Mouse (Mus musculus) NIH3T3 (cell line): ENCODE results near the gene Fkbp6.

Experiments
- DNase-seq: peaks from one replicate; pipeline ENCODE4 v3.0.0-alpha.2; 2012; ENCODE audit warnings: low read depth

Fkbp6 gene

DNA sequence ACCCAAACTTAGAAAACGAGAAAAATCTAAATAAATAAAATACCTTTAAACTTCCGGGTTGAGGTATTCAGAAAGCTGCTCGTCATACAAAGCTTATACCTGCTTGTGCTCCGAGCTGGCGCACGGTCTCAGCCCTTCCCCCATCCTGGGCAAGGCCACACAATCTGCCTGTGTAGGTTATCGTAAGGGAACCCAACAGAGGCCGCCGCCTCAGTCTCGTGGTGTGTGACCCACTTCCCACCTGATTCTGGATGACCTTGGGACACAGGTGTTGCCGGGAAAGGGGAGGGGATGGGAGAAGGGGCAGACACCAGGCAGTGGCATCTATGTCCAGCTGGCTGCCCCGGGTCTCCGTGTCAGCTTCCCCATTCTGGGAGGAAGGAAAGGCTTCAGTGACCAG is 1.8 kb upstream of the Fkbp6 start:
- DNase-seq: no peak

DNA sequence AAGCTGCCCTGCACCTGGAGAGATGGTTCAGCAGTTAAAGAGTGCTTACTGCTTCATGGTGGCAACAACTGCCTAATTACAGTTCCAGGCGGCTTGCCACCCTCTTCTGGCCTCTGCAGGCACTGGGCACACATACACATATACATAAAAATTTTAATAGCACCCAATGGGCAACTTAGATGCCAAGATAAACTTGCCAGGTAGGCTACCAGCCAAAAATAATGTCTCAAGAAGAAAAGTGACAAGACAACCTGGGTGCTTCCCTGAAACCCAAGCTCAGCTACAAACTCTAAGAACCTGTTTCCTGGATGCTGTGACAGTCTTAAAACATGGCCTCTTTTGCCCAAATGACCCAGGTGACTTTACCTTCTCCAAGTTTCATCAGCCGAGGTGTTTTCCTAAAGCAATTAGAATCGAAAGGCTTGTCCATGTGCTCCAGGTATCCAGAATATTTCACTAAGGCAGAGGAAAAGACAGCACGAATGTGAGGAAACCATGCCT is 2.3 kb downstream of the Fkbp6 start:
- DNase-seq: no peak

DNA sequence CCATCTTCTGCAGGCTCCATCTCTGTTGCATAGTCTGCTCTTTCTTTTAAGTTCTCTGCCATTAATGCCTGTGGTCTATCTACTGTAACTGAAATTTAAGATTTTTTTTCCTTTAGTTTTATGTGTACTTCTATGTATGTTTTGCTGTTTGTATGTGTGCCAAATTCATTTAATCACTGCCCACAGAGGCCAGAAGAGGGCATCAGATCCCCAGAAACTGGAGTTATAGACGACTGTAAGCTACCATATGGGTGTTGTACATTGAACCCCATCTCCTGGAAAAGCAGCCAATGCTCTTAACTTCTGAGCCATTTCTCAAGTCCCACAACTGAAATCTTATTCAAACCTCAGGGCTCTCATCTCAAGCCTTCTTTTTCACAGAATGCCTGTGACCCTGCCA is 3.4 kb downstream of the Fkbp6 start:
- peak; percentile 34 for DNase-seq

DNA sequence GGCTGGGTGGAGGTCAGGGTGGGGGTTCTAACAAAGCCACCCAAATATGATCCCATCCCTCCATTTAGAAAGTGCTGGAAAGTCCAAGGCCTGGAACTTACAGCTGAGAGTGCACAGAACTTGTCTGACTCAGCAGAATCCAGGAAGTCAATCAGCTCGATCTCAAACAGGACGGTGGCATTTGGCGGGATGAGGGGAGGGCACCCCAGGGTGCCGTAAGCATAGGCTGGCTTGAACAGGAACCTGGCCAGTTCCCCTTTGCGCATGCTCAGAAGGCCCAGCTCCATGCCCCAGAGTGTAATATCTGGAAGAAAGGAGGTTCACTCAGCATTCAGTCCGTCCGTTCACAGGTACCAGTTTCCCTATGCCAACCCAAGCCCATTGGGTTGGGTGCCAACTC is 3.9 kb downstream of the Fkbp6 start:
- no peak for DNase-seq

DNA sequence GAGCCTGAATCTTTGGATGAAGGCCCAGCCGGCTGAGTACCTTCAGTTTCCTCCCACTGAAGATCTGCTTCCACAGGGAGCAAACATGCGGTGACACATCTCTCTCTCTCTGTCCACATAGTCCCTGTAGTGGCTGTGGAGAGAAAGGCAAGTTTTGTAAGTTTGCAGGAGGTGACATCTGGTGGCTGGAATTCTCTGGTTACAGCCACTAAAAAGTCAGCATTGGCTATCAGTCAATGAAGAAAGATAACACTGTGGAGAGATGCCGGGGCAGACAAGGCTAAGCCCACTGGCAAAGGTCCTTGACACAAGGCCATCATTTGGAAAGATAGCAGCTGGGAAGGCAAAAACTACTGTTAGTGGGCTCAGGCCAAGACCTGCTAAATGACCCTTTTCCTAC is 12.3 kb downstream of the Fkbp6 start:
- no peak for DNase-seq

DNA sequence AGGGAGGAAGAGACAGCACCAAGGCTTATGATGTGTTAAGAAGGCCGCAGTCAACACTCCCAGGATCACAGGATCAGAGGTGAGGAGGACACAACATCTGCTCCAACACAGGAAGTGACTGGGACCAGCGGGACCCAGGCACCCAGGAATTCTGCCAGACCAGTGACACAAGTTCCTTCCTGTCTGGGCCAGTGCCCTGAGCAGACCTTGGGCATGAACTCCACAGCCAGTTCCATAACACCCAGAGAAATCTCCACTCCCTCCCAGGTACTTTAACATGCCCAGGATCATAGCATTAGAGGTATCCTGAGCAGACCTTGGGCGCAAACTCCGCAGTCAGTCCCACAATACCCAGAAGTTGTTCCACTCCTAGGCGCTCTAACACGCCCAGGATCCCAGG is 18.7 kb downstream of the Fkbp6 start:
- no peak for DNase-seq

DNA sequence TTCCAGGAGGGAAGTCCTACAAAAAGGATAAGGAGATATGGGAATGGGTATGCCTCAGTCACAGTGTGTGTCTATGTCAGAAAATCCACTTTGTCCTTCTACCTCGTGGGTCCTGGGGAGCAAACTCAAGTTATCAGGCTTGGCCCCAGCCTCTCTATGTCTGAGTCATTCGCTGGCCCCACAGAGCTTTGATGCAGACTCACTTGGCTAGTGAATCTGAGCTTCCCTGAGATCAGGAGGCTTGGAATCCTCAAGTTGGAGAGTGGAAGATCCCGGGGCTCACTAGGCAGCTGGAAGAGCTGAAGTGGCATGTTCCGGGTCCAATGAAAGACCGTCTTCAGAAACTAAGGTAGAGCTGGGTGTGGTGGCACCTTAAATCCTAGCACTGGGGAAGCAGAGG is 19.6 kb downstream of the Fkbp6 start:
- DNase-seq: no peak

DNA sequence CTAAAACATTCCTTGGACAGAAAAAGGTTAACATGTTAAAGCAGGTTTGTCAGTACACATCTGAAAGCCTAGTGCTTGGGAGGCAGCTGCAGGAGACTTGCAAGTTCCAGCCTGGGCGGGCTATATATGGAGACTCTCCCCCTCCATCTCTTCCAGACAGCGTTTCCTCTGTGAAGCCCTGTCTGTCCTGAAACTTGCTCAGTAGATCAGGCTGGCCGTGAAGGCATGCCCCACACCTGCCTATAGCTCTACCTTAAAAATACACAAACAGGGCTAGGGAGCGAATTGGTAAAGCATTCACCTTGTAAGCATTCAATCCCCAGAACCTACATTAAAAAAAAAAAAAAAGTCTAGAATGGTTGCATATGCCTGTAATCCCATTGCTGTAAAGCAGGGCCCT is 20.4 kb downstream of the Fkbp6 start:
- no peak for DNase-seq

DNA sequence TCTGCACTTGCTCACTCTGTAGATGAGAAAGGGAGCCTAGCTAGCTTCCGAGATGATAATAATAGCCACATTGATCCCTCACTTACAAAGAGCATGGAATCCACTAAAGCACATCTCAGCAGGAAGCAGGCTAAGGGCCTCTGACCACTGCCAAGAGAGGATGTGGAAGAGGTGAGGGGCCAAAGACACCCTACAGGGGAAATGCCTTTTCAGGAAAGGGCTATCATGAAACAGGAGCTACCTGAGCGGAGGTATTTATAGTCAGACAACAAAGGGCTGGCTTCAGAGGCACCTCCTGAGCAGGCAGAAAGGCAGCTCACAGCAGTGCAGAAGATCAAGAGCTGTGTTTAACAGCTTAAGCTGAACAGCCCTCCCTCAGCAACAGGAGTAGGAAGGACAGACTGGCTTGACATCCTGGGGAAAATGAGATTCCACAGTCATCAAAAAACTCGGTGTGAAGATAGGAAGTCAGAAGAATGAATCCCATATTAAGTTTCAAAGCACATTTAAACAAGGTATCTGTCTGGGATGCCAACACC is 23.7 kb downstream of the Fkbp6 start:
- no peak for DNase-seq

DNA sequence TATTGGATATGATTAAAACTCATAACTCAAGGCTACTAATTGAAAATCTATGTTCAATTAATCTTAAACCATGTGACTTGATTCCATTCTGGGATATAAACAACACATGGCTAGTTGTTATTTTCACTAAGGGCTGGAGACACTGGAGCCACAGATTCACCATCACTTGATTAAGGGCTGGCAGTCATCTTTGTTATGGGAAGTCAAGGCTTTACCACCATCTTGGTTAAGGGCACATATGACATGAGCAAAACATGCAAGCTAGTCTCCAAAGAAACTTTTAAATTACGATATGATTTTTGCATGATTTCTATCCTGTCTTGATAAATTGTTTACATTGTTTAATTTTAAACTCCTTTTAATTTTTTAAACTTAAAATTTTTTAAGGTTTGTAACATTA is 27.6 kb downstream of the Fkbp6 start:
- no peak for DNase-seq

DNA sequence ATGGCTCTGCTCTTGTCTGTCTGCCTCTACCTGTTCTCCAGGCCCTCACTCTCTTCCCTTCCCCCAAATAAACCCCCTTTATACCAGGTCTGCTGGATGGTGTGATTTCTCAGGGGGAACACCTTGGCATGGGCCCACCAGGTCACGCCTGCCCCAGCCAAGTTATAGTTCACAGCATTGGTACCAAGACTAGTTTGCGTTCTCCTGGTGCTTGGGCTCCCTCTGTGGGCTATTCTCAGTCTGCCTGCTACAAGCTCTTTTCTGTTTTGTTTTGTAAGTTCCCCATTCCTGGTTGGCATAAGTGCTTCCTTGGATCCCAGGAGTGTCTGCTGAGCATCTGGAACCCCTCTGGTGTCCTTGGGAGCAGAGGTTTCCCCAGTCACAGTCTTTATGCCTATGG is 30.0 kb downstream of the Fkbp6 start:
- peak; percentile 14 for DNase-seq

DNA sequence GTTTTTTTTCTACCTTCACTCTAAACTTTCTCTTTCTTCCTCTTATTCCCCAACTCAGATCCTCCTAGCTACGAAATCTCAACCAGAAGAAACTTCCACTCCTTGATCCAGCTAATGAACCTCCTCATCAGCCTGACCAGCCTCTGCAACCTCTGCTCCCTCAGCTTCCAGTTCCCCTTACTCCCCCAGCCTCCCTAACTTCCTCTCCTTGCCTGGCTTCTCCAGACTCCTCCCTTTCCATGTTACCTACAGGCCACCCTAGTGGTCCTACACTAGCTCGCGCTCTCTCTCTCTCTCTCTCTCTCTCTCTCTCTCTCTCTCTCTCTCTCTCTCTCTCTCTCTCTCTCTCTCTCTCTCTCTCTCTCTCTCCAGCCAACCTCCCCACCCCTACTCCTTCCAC is 33.7 kb downstream of the Fkbp6 start:
- DNase-seq: no peak

DNA sequence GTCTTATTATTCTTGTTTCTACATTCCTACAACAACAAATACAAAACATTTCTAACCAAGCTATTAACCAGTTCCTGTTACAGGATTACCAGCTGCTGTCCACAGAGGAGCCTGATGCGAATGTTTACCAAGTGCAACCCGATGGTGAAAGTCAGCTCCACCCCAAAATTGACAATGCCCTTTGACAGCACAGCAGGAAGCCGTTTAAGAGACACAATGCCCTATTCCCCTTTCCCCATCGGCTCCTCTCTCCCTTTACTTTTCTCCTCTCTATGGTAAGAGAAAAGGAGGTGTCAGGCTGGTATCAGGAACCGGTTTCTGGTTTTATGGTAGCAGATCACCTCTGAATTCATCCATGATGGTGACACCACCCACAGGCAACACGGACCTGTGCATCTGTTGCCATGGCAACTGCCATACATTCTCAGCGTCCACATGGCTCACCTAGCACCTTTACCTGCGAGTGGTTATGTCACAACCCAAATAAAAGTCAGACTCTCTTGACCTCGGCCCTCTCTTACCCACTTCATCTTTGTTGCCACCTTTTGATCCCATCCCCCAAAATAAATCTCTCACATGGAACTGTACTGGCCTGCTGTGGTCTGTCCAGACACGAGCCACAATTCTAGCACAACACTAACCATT is 43.4 kb downstream of the Fkbp6 start:
- no peak for DNase-seq

DNA sequence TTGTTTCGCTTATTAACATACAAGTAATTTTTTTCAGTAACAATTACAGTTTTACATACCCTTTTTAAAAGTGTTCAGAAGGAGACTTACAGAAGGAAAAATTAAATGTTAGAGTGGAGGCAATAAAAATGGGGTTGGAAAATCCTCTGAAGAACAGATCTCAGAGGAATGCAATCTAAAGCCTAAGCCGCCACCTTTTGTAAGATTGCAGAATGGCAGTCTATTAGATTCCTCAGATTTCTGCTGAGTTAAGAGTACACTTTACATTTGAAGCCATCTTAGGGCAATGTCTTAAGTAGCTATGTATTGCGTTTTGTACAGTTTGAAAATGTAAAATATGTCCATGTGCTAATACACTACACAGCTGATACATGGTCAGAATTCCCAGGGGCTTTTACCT is 47.4 kb downstream of the Fkbp6 start:
- DNase-seq: peak; percentile 28

DNA sequence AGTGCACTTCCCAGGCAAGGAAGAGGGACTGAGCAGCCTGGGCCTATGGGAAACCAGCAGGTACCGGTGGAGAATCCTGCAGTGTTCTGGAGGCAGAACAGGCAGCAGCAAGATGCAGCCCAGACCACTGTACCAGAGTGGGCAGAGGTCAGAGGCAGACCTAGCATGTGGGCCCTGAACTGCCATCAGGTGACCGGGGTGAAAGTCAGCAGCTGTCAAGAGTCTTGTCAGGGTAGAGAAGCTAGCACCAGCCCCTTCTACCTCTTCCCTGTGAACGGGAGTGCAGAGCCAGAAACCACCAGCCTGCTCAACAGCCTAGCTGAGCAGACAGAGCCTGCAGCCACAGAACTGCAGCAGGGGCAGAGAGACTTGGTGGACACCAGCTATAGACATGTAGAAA is 47.9 kb downstream of the Fkbp6 start:
- no peak for DNase-seq

DNA sequence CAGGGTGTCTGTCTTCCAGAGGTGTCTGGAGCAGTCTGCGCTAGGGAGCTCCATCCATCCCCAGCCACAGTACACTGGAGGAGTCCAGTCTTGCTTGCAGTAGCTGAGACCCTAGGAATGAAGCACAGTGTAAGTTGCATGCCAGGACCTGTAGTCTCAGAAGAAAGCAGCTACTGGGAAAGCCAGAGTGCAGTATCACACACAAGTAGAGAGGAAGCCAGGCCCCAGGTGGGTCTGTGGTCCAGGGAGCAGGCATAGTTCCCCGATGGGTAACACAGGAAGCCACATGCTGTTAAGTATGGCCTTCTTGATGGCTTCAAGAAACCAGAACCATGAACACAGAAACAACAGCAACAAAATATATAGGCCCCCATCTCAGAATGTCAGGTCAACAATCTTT is 57.8 kb downstream of the Fkbp6 start:
- no peak for DNase-seq

DNA sequence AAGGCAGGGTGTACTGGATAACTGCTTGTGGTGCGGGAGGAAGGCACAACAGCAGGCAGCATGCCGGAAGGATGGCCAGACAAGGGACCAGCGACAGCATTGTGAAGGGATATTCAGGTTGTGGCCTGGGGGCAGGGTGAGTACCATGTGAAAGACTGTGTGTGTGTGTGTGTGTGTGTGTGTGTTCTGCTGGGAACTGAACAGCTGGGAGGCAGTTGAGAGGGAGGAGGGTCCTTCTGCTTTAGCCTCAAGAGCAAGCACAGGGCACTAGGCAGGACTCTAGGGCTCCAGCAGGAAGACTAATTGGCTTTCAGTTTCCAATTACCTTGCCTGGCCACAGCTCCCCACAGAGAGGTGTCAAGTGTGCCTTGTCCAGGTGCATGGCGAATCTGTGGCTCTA is 58.7 kb downstream of the Fkbp6 start:
- DNase-seq: no peak

DNA sequence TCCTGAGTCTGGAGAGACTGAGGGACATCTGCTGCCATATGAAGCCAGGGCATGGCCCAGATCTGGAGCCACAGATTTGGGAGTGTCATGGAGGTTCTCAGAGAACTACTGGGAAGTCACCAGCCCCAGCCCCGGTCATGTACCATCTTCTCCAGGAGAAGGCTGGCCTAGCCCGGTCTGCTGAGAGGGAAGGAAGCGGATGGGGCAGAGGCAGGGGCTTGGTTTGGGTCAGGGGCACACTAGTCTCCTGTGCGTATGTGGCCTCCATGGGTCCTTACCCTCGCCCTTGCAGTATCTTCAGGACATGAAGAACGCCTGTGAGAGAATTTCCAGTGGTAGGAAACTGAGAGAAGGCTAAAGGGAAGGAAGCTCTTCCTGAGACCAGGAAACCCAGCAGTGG is 59.1 kb downstream of the Fkbp6 start:
- DNase-seq: no peak

DNA sequence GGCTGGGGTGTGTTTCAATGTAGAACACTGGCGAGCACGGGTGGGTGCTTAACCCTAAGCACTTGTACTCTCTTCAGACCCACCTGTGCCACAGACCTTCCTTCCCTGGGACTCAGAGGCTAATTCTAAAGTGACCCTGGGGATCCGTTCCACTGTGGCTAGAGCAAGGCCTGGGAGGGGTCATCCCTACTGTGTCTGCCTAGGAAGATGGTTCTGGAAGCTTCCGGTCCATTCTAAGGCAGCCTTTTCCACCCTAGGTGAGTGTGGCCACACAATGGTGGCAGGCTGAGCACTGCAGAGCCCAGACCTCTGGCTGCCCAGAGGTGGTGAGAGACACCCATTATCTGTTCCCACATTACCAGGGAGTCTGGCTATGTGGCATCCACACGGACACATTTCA is 62.9 kb downstream of the Fkbp6 start:
- DNase-seq: no peak

DNA sequence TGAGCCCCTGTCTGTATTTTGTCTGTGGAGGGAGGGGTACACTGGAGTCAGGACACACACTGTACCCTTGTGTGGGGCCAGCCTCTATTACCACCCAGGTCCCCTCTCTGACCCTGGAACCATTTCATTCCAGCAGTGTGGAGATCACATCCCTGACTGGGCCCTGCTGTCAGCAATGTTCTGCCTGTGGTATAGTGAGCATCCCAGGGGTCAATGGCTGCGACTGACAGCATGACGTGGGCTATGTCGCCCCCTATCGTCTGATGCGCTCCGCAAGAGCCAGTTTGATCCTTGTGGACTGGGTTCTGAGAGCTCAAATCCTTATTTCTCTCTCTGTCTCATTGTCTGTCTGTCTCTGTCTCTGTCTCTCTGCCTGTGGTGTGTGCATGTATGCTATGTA is 63.7 kb downstream of the Fkbp6 start:
- peak; percentile 89 for DNase-seq

DNA sequence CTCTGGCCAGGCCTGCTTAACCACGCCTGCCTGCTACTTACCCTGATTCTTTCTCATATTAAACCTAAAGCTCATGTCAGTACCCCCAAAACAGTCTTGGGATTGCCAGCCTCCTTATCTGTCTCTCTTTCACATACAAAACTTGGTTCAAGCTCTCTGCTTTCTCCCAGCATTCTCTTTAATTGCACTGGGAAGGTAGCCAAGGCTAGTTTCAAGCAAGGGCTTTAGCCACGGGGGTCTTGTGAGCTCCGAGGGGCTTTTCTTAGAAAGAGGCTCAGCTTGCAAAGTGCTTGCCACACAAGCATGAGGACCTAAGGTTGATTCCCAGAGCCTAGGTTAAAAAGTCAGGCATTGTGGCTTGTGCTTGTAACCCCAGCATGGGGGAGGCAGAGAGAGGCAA is 64.6 kb downstream of the Fkbp6 start:
- DNase-seq: no peak

DNA sequence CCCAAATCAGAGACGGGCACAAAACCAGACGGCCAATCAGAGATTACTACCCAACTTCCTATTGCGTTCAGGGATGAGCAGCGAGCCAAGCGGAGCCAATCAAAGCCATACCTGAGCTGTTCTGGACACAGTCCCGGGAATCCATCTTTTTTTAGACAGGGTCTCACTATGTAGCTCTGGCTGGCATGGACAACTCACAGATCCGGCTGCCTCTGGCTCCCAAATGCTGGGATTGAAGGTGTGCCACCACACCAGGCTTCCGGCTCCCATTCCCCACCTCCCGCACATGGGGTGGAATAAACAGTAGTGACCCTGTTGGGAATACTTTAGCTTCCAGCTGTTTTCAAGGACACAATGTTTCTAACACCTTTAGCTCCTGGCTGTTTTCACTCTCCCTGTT is 69.6 kb downstream of the Fkbp6 start:
- no peak for DNase-seq

DNA sequence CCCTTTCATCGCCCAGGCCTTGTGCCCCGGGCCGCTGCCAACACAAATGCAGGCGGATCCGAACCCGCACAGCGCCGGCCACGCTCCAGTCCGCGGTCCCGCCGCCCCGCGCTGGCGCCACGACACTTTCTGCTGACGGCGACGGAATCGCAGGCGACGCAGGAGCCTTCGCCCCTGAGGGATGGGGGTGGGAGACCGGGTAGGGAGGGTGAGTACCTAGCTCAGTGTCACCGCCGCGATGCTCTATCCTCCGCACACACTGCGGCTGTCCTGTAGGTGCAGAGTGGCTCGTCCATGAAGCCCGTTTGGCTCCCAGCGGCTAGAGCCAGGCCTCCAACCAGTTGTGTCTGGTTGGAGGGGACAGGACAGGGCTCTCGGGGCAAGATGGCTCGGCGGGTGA is 73.2 kb downstream of the Fkbp6 start:
- DNase-seq: no peak

DNA sequence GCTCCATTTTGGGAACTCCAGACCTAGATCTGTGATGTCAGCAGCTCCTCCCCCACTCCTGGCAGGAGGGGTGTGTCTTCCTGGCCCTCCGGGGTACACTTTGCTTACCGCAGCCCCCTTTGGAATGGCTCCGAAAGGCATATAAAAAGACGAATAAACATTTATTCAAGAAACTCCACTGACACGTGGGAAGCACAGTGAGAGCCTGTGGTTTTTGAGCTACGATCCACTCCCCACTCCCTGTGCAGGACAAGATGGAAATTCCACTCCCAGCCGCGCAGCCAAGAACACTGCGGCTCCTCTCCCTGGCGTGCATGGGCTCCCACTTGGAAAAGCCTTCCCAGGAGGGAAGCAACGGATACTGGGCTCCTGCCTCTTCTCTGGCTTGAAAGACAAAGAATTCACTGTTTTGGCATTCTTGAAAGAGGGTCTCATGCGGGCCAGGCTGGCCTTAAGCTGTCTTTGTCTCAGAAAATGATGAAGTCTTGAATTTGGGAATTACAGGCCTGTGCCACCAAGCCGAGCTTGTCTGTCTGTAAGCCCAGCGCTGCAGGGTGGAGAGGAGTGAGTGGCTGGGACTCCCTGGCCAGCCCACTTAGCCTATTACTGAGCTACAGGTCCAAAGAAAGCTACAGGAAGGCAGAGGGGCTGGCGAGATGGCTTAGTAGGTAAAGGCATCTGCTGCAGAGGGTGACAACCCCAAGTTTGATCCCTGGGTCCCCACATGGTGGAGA is 75.0 kb downstream of the Fkbp6 start:
- DNase-seq: peak; percentile 37
